7 mouse cellular contexts compared by ENCODE assay signal in genomic region chr7:4130686-4131452, GRCm38 (mm10). TPM values are rescaled to one million over a fixed set of nuclear protein-coding genes. Genes with fewer than 3 reads are reported as not detected.
DNase-seq lines count a peak whose midpoint lies in the region; ATAC-seq and TF ChIP-seq lines count a peak whose summit lies in the region.

No protein-coding gene starts in this region.

- intact Hi-C loops in left cerebral cortex, adult 2 months (cut with DNase I): loop anchor here (10.0 kb wide), 2 partner anchors 294 to 374 kb away; partner anchors contain the start of gene Ppp1r12c

- H3K4me2 ChIP-seq in forebrain, embryonic 16.5 days (ENCODE audit: low read length): no peak overlapping the region
- H3K4me2 ChIP-seq in hindbrain, embryonic 13.5 days: 0 out of 2 replicates have a peak overlapping the region, but pooled peaks have one; percentile 8

- H3K9me3 ChIP-seq in forebrain, embryonic 16.5 days (ENCODE audit: control insufficient read depth, low read length): no peaks in the 10 kb centered on the region
- H3K9me3 ChIP-seq in hindbrain, embryonic 13.5 days: no peaks in the 10 kb centered on the region
- H3K9me3 ChIP-seq in megakaryocyte, embryonic 14.5 days: no peaks in the 10 kb centered on the region

- peak overlapping the region; percentile 67 for H3K27ac ChIP-seq in forebrain, embryonic 16.5 days (ENCODE audit: low read length)
- peak overlapping the region; percentile 83 for H3K27ac ChIP-seq in hindbrain, embryonic 13.5 days
- H3K27ac ChIP-seq in left cerebral cortex, adult 2 months: peak overlapping the region; percentile 61

- no peak overlapping the region for H3K9ac ChIP-seq in forebrain, embryonic 16.5 days (replicated peaks; ENCODE audit: low read depth, low read length)
- peak overlapping the region; percentile 35 for H3K9ac ChIP-seq in hindbrain, embryonic 13.5 days

- TF ChIP-seq CTCF in Patski (IDR thresholded peaks at IDR 0.05): no peak
- TF ChIP-seq CTCF in left cerebral cortex, adult 2 months (IDR thresholded peaks at IDR 0.05): peak; percentile 80

- in situ Hi-C loops in Patski (cut with MboI; ENCODE audit: low pct_unique_long_range_greater_than_20kb): loop anchor here (10.0 kb wide), 1 partner anchor 436 kb away; the partner anchor contains the start of genes Mboat7 and Tsen34

- H3K36me3 ChIP-seq in forebrain, embryonic 16.5 days (ENCODE audit: control insufficient read depth, insufficient read depth): no peaks in the 10 kb centered on the region
- peaks cover 51% of the 10 kb centered on the region for H3K36me3 ChIP-seq in hindbrain, embryonic 13.5 days
- peaks cover 47% of the 10 kb centered on the region for H3K36me3 ChIP-seq in megakaryocyte, embryonic 14.5 days (replicated peaks; ENCODE audit: low read length)

- CTCF ChIA-PET in Patski (lab: Charles Lee): interaction anchor here (0.9 to 1.8 kb wide), 10 partner anchors 10 to 382 kb away, joined by 3 to 8 read pairs (median 4); partner anchors contain the start of genes Leng9 and Ttyh1

- POLR2A ChIA-PET in Patski (lab: Charles Lee): interaction anchor here (0.6 kb wide), 1 partner anchor 128 kb away, joined by 3 read pairs; no protein-coding TSS in a partner anchor

- H3K4me3 ChIP-seq in forebrain, embryonic 16.5 days (replicated peaks; ENCODE audit: low read length): no peak overlapping the region
- no peak overlapping the region for H3K4me3 ChIP-seq in hindbrain, embryonic 13.5 days
- no peak overlapping the region for H3K4me3 ChIP-seq in left cerebral cortex, adult 2 months
- peak overlapping the region; percentile 36 for H3K4me3 ChIP-seq in megakaryocyte, embryonic 14.5 days (replicated peaks)

- peaks cover 11% of the 10 kb centered on the region for H3K4me1 ChIP-seq in forebrain, embryonic 16.5 days (replicated peaks; ENCODE audit: control insufficient read depth, insufficient read depth, low read length)
- H3K4me1 ChIP-seq in hindbrain, embryonic 13.5 days (replicated peaks): peaks cover 58% of the 10 kb centered on the region
- H3K4me1 ChIP-seq in megakaryocyte, embryonic 14.5 days: peaks cover 61% of the 10 kb centered on the region

- H3K27me3 ChIP-seq in Patski: no peaks in the 10 kb centered on the region
- no peaks in the 10 kb centered on the region for H3K27me3 ChIP-seq in forebrain, embryonic 16.5 days (replicated peaks; ENCODE audit: control insufficient read depth, insufficient read depth, low read length)
- no peaks in the 10 kb centered on the region for H3K27me3 ChIP-seq in hindbrain, embryonic 13.5 days
- H3K27me3 ChIP-seq in megakaryocyte, embryonic 14.5 days (replicated peaks): peaks cover 2% of the 10 kb centered on the region

- 22% methylated on average over 13 of the region's 13 CpGs for WGBS in forebrain, embryonic 16.5 days
- 41% methylated on average over 13 of the region's 13 CpGs for WGBS in hindbrain, embryonic 13.5 days

- peak; percentile 72 for ATAC-seq in Patski
- peak; percentile 45 for ATAC-seq in forebrain, embryonic 16.5 days
- peak; percentile 62 for ATAC-seq in hindbrain, embryonic 13.5 days (ENCODE audit: low FRiP score)

- DNase-seq in Patski (ENCODE audit: low read depth, low spot score): no peak
- DNase-seq in cerebellum, adult 11-12 months: peak; percentile 81
- DNase-seq in left cerebral cortex, adult 2 months (ENCODE audit: extremely low spot score in 1 of 2, low spot score in 2 of 2): peak; percentile 83 to 84
- peak; percentile 93 for DNase-seq in right cerebral cortex, postnatal 4 days

RNA-seq across cellular contexts. Expression of gene Leng8, which starts 6.0 kb away (rescaled TPM):
- polyA plus RNA-seq in Patski (2021): 92.8 TPM
- polyA plus RNA-seq in forebrain, embryonic 16.5 days (2015; fragmentation: Nextera tagmentation; extraction: Ambion mirVana): 68.6 and 95.7 TPM in 2 replicates
- polyA plus RNA-seq in hindbrain, embryonic 13.5 days (2015; fragmentation: Nextera tagmentation; extraction: Ambion mirVana): 77.0 and 79.4 TPM in 2 replicates
- 100 to 1,000 TPM; 178 to 184 TPM for total RNA-seq in left cerebral cortex, adult 2 months (2021)
- polyA plus RNA-seq in megakaryocyte, embryonic 14.5 days (2012; ENCODE audit: insufficient read depth, low replicate concordance): 56.6 and 193 TPM in 2 replicates

RNA-seq across cellular contexts. Expression of gene Ttyh1, which starts 11.7 kb away (rescaled TPM):
- 0.12 TPM for polyA plus RNA-seq in Patski (2021)
- 97.4 and 115 TPM in 2 replicates for polyA plus RNA-seq in forebrain, embryonic 16.5 days (2015; fragmentation: Nextera tagmentation; extraction: Ambion mirVana)
- 132 and 138 TPM in 2 replicates for polyA plus RNA-seq in hindbrain, embryonic 13.5 days (2015; fragmentation: Nextera tagmentation; extraction: Ambion mirVana)
- total RNA-seq in left cerebral cortex, adult 2 months (2021): 100 to 1,000 TPM; 667 to 745 TPM
- polyA plus RNA-seq in megakaryocyte, embryonic 14.5 days (2012; ENCODE audit: insufficient read depth, low replicate concordance): not detected in 2 replicates

RNA-seq across cellular contexts. Expression of gene Leng9, which starts 19.3 kb away (rescaled TPM):
- polyA plus RNA-seq in Patski (2021): 6.4 TPM
- 5.4 and 6.4 TPM in 2 replicates for polyA plus RNA-seq in forebrain, embryonic 16.5 days (2015; fragmentation: Nextera tagmentation; extraction: Ambion mirVana)
- polyA plus RNA-seq in hindbrain, embryonic 13.5 days (2015; fragmentation: Nextera tagmentation; extraction: Ambion mirVana): 4.7 TPM in 2 replicates
- 1 to 10 TPM; 6.2 to 6.9 TPM for total RNA-seq in left cerebral cortex, adult 2 months (2021)
- 1.6 and 5.1 TPM in 2 replicates for polyA plus RNA-seq in megakaryocyte, embryonic 14.5 days (2012; ENCODE audit: insufficient read depth, low replicate concordance)

RNA-seq across cellular contexts. Expression of gene Cdc42ep5, which starts 33.8 kb away (rescaled TPM):
- 0.58 TPM for polyA plus RNA-seq in Patski (2021)
- 3.4 and 3.8 TPM in 2 replicates for polyA plus RNA-seq in forebrain, embryonic 16.5 days (2015; fragmentation: Nextera tagmentation; extraction: Ambion mirVana)
- polyA plus RNA-seq in hindbrain, embryonic 13.5 days (2015; fragmentation: Nextera tagmentation; extraction: Ambion mirVana): 8.4 and 10.1 TPM in 2 replicates
- 1 to 10 TPM; 1.4 to 1.6 TPM for total RNA-seq in left cerebral cortex, adult 2 months (2021)
- 634 and 2,176 TPM in 2 replicates for polyA plus RNA-seq in megakaryocyte, embryonic 14.5 days (2012; ENCODE audit: insufficient read depth, low replicate concordance)

Comparison
In these comparisons a context has a peak if more than half of its experiments do, and no peak if none do; other contexts are left out.
1. RNA of gene Ttyh1, which starts 11.7 kb away (polyA plus RNA-seq): 132 to 138 TPM in hindbrain, embryonic 13.5 days and 97.4 to 115 TPM in forebrain, embryonic 16.5 days; 0.12 TPM in Patski (single experiment) and not detected in megakaryocyte, embryonic 14.5 days; every median in the first group is over 10 times any median in the second.
2. Peak in every context shown above with its lines, with median percentiles within 50 percentile points of each other: ATAC-seq and H3K27ac ChIP-seq.